Mouse (Mus musculus): ENCODE measurements at regions not wholly inside any gene's neighbourhood (a gene's known extent, or its start where the extent isn't known, plus 50 kb on each side); places are given as distances from the start of the nearest gene placed in this dataset.

- no peak for TF ChIP-seq POLR2A (IDR thresholded peaks at IDR 0.05; ENCODE audit: borderline replicate concordance, insufficient read depth, low read length)
- no peak for TF ChIP-seq CTCF (IDR thresholded peaks at IDR 0.05; ENCODE audit: borderline replicate concordance, insufficient read depth, low read depth, low read length)
These were observed 333.5 kb downstream of the Gadd45g start for GRCm38 (mm10) chr13:52179977-52180376.
